Mouse (Mus musculus) forebrain, embryonic 14.5 days (tissue): ENCODE data around the gene Klf3. TPM values are rescaled to one million over a fixed set of nuclear protein-coding genes. Genes with fewer than 3 reads are reported as not detected.

Experiments used
- ATAC-seq: fragments of 200-750 bp; cut with Nextera tagmentation; 2 replicates; pipeline ENCODE4 v1.8.0; 2017; ENCODE audit warnings: mild to moderate bottlenecking, moderate library complexity
- DNase-seq: peaks from one replicate; pipeline ENCODE4 v3.0.0-alpha.2; 2015; ENCODE audit warnings: low spot score
- H3K27ac ChIP-seq: fragments of 300-500 bp; sonication (generic); 2 replicates; pipeline ENCODE4 v1.5.1; 2014; ENCODE audit warnings: low read depth, mild to moderate bottlenecking, control low read depth, low read length, moderate library complexity
- H3K27me3 ChIP-seq: fragments of 300-500 bp; sonication (generic); replicated peaks from 2 replicates; pipeline ENCODE4 v1.6.1; 2014; ENCODE audit warnings: low read length, control low read depth, mixed read lengths; ENCODE audit not compliant: control insufficient read depth, insufficient read depth
- H3K36me3 ChIP-seq: fragments of 300-500 bp; sonication (generic); 2 replicates; pipeline ENCODE4 v1.6.1; 2014; ENCODE audit warnings: low read length, control low read depth; ENCODE audit not compliant: control insufficient read depth, insufficient read depth
- H3K4me1 ChIP-seq: fragments of 300-500 bp; sonication (generic); 2 replicates; pipeline ENCODE4 v1.6.1; 2014; ENCODE audit warnings: antibody characterized with exemption, low read length, control low read depth; ENCODE audit not compliant: control insufficient read depth, insufficient read depth
- H3K4me2 ChIP-seq: fragments of 300-500 bp; sonication (generic); 2 replicates; pipeline ENCODE4 v1.6.1; 2014; ENCODE audit warnings: mild to moderate bottlenecking, control low read depth, low read length
- H3K4me3 ChIP-seq: fragments of 300-500 bp; sonication (generic); 2 replicates; pipeline ENCODE4 v1.5.1; 2014; ENCODE audit warnings: low read depth, low read length, control low read depth
- H3K9ac ChIP-seq: fragments of 300-500 bp; sonication (generic); 2 replicates; pipeline ENCODE4 v1.6.1; 2014; ENCODE audit warnings: mild to moderate bottlenecking, low read length, control low read depth, moderate library complexity
- H3K9me3 ChIP-seq: fragments of 300-500 bp; sonication (generic); replicated peaks from 2 replicates; pipeline ENCODE4 v1.6.1; 2016; ENCODE audit warnings: low read length, control low read depth, mixed read lengths; ENCODE audit not compliant: control insufficient read depth
- WGBS: fragments of 180-500 bp; shearing (Covaris S2); extraction: QIAGEN DNeasy Blood & Tissue Kit; methylation state at CpG from one replicate; pipeline ENCODE4 v1.1.7; 2014; 5-methylcytosine and 5-hydroxymethylcytosine counted together
- polyA plus RNA-seq: library from polyadenylated mRNA; unstranded; fragments of >200 nt; fragmentation: Nextera tagmentation; extraction: Ambion mirVana; gene quantifications from 2 replicates; pipeline ENCODE4 v1.2.1, GENCODE M21; 2014

The Klf3 gene
- polyA plus RNA-seq, 1 experiment from 2014 or later, result 19.3 TPM

DNA sequence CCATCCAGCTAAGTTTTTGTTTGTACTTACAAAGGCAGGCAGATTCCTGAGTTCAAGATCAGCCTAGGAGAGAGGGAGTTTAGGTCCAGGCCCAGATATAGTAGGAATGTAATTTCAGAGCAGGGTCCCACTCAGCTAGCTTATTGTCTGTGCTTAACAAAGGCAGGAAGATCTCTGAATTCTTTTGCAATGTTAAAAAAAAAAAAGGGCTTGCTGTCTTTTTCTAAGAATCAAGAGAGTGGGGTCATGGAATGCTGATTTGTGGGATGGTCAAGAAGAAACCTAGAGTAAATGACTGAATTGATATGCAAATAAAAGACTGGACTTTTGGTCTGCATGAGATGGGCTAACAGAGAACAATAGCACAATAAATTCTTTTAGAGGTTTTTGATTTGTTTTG is 52.0 kb downstream of the Klf3 start:
- Histone ChIP-seq H3K27me3 (no peaks in the 10 kb centered on the region), H3K36me3 (no peaks in the 10 kb centered on the region)
- no peak for ATAC-seq

DNA sequence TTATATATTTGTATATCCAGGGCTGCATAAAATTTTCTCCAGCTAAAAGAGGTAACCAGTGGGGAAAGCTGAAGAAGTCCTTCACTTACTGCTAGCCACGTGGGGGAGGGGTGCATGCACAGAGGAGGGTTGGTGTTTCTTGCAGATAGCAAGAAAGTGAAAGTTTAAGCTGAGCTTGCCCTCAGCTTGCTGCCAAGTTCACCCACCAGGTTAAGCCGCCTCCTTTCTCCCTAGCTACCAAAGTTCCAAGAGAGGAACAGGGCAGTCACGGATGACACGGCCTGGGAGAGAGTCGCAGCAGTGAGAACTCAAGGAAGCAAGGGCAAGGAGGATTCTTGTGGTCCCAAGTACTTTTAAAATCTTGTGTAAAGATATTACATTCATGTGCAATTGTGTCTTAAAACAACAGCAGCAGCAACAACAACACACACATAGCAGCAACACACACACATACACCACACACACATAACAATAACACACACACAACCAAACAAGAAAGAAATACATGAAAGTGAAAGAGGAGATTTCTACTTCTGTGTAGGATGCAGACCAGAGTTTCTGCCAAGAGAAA is 57.8 kb downstream of the Klf3 start:
- H3K9ac ChIP-seq, result no peak overlapping the region
- H3K36me3 ChIP-seq, result no peaks in the 10 kb centered on the region
- 72% methylated on average over 5 of the region's 5 CpGs for WGBS
- no peak overlapping the region for H3K27ac ChIP-seq
- H3K4me3 ChIP-seq, result no peak overlapping the region
- 0 out of 2 replicates have a peak, but pooled peaks cover 3% of the 10 kb centered on the region for H3K9me3 ChIP-seq
- DNase-seq, result no peak
- peaks cover 12% of the 10 kb centered on the region; the same call in 1 of the 2 replicates for H3K4me1 ChIP-seq
- no peak for ATAC-seq
- H3K27me3 ChIP-seq, result no peaks in the 10 kb centered on the region
- no peak overlapping the region for H3K4me2 ChIP-seq

More for the DNA sequence above, 52.0 kb downstream of the Klf3 start:
- no peak for DNase-seq
- Histone ChIP-seq H3K9me3 (0 out of 2 replicates have a peak, but pooled peaks cover 6% of the 10 kb centered on the region), H3K27ac (no peak overlapping the region), H3K4me3 (no peak overlapping the region), H3K9ac (no peak overlapping the region), H3K4me2 (no peak overlapping the region), H3K4me1 (no peaks in the 10 kb centered on the region)

DNA sequence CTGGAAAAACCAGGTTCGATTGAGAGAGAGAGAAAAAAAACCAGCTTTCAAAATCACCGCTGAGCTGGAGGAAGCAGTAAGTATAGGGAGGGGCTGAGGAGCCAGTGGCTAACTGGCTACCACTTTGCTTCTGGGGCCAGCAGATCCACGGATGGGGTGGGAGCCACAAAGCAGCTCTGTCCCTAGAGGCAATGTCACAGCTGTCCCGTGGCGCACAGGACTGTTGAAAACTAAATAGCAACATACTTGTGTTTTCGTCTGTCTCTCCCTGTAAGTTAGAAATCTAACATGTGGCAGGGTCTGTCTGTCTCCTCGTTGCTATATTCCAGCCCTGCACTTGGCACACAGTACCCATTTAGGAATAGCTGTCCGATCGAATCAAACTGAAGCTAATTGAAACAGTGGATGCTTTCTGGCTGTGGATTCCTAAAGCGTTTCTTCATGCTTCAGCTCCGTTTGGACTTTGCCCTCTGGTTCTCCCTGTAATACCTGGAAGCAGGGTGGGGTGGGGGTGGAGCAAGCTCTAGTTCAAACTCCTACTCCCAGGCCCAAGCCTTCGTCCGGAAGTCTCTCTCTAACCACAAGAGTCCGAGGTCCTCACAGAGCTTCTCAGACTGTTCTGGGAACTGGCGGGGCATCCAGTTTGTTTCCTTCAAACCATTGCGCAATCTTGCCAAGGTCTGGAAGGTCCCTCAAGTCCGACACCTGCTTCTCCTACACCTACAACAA is 58.4 kb downstream of the Klf3 start:
- no peak overlapping the region for H3K9ac ChIP-seq
- peak; percentile 43; the same call in 1 of the 2 replicates for ATAC-seq
- peak overlapping the region; percentile 66; the same call in 1 of the 2 replicates for H3K27ac ChIP-seq

DNA sequence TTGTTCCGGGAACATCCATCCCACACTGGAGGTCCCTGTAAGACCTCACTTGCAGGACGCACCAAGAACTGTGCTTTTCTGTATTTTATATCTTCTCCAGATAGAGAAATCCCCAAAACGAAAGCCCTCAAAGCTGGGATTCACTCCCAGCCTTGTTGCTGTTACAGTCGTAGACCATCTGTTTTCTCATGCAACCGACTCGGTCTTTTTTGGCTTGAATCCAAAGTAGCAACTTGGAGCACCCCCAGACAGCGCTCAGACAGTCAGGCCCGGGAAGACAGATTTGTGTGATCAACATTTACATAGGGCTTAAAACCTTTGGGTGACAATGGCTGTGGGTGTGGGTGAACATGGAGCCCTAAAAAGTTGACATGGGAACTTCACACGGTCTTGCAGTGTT is 59.1 kb downstream of the Klf3 start:
- Histone ChIP-seq H3K27me3 (no peaks in the 10 kb centered on the region), H3K9me3 (no peaks in the 10 kb centered on the region), H3K27ac (peak overlapping the region; percentile 66; the same call in 1 of the 2 replicates), H3K4me1 (peaks cover 12% of the 10 kb centered on the region), H3K36me3 (no peaks in the 10 kb centered on the region), H3K9ac (no peak overlapping the region), H3K4me3 (no peak overlapping the region), H3K4me2 (no peak overlapping the region)
- DNase-seq (peak; percentile 88), ATAC-seq (peak; percentile 87)
- WGBS, result 54% methylated on average over 9 of the region's 9 CpGs

More for the DNA sequence above, 58.4 kb downstream of the Klf3 start:
- Histone ChIP-seq H3K36me3 (no peaks in the 10 kb centered on the region), H3K4me3 (no peak overlapping the region), H3K9me3 (no peaks in the 10 kb centered on the region), H3K4me2 (no peak overlapping the region), H3K27me3 (no peaks in the 10 kb centered on the region), H3K4me1 (peaks cover 12% of the 10 kb centered on the region)
- 61% methylated on average over 17 of the region's 17 CpGs for WGBS
- DNase-seq, result peak; percentile 48

DNA sequence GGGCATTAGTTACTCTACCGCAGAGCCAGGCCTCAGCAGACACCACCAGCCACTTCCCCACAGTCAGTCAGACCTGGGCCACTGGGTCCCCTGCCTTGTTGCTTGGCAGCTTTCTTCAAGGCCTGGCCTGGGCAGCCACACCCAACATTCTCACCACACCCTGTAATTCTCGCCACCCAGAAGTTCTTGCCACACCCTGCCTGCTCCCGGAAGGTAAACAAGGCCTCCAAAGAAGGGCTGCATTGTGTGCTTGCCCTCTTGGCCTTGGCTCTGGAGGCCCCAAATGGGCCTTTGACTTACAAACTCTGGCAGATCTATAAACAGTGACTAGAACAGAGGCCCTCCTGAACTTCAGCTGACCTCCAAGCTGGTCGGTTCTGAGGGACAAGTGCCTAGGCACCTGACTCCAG is 61.5 kb downstream of the Klf3 start:
- Histone ChIP-seq H3K36me3 (no peaks in the 10 kb centered on the region), H3K4me2 (no peak overlapping the region), H3K27me3 (no peaks in the 10 kb centered on the region), H3K9ac (no peak overlapping the region), H3K4me3 (no peak overlapping the region), H3K27ac (no peak overlapping the region), H3K9me3 (no peaks in the 10 kb centered on the region), H3K4me1 (peaks cover 12% of the 10 kb centered on the region)
- 78% methylated on average over 4 of the region's 4 CpGs for WGBS
- ATAC-seq (no peak), DNase-seq (no peak)

DNA sequence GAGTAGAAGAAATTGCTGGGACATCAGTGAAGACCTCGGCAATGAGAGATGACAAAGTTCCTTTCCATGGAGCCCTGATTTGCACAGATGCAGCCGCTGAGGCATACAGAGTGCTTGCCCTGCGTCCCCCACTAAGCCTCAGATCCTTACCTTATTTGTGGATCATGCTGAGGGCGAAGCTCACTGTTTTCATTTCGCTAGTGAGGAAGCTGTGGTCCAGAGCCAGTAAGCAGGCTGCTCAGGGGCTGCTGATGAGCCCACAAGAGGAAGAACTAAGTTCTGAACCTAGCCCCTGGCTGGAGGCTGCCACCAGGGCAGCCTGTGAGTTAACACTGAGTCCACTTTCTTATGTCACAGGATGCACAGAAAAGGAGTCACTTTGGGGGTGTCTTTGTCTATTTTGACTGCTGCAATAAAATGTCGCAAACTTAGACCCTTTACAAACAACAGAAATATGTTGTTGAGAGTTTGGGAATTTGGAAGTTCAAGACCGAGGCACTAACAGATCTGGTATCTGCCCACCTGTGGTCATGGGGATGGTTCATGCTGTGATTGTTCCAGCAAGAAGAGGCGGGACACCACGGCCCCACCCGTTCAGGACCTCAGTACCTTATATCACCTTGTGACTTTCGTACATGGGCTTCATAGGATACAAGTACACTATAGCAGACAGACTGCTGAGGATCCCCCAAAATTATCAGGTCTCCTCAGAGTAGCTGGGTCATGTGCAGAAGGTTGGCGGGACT is 62.2 kb downstream of the Klf3 start:
- Histone ChIP-seq H3K4me1 (peaks cover 12% of the 10 kb centered on the region), H3K36me3 (no peaks in the 10 kb centered on the region), H3K9ac (no peak overlapping the region), H3K27ac (no peak overlapping the region), H3K4me3 (no peak overlapping the region), H3K4me2 (no peak overlapping the region), H3K27me3 (no peaks in the 10 kb centered on the region), H3K9me3 (no peaks in the 10 kb centered on the region)
- 84% methylated on average over 12 of the region's 12 CpGs for WGBS
- ATAC-seq (no peak), DNase-seq (no peak)

DNA sequence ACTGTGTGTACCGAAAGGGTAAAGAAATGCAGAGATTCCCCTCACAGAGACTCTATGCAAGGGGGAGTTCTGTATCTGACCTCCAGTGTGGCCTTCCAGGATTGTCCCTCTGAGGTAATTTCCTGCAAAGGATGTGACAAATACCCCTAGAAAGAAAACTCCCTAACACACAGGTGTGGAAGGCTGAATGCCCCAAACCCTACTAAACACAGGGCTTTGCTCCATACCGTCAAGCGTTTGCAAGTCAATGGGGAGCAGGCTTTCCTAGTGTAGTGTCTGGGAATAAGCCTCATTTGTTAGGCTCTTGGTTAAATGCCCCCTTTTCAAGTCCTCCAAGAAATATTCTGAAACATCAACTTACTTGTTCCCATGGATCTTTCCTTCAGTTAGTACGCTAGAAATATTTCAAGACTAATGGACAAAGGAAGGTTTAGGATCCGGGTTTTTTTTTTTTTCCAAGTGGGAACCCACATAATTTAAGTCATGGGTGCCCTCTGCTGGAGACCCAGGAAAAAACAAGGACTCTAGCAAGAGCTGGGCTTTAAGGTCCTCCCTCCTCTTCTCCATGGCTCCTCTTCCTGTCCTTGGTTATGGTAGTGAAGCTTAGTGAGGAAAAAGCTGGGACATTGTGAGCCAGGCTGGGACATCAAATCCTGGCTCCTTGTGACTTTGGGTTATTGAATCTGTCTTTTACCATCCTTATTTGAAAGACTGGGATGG is 63.3 kb downstream of the Klf3 start:
- DNase-seq (peak; percentile 93), ATAC-seq (no peak)
- 31% methylated on average over 5 of the region's 5 CpGs for WGBS

DNA sequence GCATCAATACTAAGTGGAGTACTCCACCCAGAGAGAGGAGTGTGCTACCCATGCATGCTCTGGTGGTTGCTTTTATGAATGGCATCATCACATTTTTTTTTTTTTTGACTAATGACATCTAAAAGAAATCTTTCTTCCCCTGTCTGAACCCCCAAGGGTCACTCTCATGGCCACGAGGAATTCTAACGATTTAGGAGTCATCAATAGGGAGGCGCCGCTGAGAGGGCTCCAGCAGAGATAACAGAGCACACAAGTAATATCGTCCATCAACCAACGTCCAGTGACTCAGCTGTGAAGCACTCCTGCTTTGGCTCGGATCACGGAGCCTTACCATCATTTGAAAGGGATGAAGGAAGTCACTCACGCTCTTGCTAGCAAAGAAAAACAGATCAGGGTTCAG is 63.9 kb downstream of the Klf3 start:
- Histone ChIP-seq H3K9ac (no peak overlapping the region), H3K9me3 (no peaks in the 10 kb centered on the region), H3K27ac (no peak overlapping the region), H3K4me2 (no peak overlapping the region), H3K27me3 (no peaks in the 10 kb centered on the region), H3K36me3 (no peaks in the 10 kb centered on the region), H3K4me1 (peaks cover 4% of the 10 kb centered on the region), H3K4me3 (no peak overlapping the region)
- WGBS, result 76% methylated on average over 9 of the region's 9 CpGs
- no peak for DNase-seq
- no peak for ATAC-seq

More for the DNA sequence above, 63.3 kb downstream of the Klf3 start:
- Histone ChIP-seq H3K27me3 (no peaks in the 10 kb centered on the region), H3K9me3 (no peaks in the 10 kb centered on the region), H3K4me1 (peaks cover 10% of the 10 kb centered on the region), H3K36me3 (no peaks in the 10 kb centered on the region), H3K9ac (no peak overlapping the region), H3K4me3 (no peak overlapping the region), H3K27ac (no peak overlapping the region), H3K4me2 (no peak overlapping the region)
